Mouse (Mus musculus) thymus, adult 2 months (tissue): ENCODE data around the gene Slc4a4.

Experiments
- CTCF ChIP-seq: fragments of 200-500 bp; IDR thresholded peaks from 2 replicates; pipeline ENCODE4 v1.5.1; 2012; ENCODE audit warnings: mild to moderate bottlenecking, control low read depth, low read length, moderate library complexity, borderline replicate concordance; ENCODE audit not compliant: control insufficient read depth, poor library complexity, insufficient read depth; ENCODE audit errors: extremely low read depth
- POLR2A ChIP-seq: fragments of 200-500 bp; IDR thresholded peaks from 2 replicates; pipeline ENCODE4 v1.6.1; 2012; ENCODE audit warnings: mild to moderate bottlenecking, low read length, control low read depth, moderate library complexity; ENCODE audit not compliant: control insufficient read depth, poor library complexity, insufficient read depth; ENCODE audit errors: extremely low read depth

DNA sequence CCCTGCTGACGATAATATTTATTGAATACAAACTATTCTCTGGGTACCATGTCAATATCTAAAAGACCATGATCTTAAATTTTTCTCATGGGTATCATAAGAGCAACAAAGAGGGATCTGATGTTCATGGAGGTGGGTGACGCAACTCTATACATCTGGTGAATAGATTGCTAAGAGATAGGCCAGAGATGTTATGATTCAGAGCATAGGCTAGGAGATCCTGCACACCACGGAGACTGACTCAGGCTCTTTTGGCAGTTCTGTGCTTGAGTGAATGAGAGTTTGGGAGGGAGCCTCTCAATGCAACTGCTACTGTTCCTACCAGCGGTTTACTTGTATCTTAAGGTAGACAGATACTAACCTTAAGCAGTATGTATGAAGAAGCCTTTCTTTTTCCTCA, 79.9 kb downstream of the Slc4a4 start:
- no peak for TF ChIP-seq POLR2A
- no peak for TF ChIP-seq CTCF
